Mouse (Mus musculus) heart, postnatal 0 days (tissue): ENCODE data around the gene Arhgdig. TPM values are rescaled to one million over a fixed set of nuclear protein-coding genes. Genes with fewer than 3 reads are reported as not detected.
"Not testable (repeated sequence)": the region's sequence is repeated elsewhere in the genome, so short reads cannot be mapped to it uniquely, and the experiment has no call there.

Experiments
- ATAC-seq: fragments of 200-750 bp; cut with Nextera tagmentation; 2 replicates; pipeline ENCODE4 v1.8.0; 2017; ENCODE audit warnings: low read depth, moderate number of reproducible peaks, moderate library complexity; ENCODE audit not compliant: insufficient read depth
- DNase-seq: peaks from one replicate; pipeline ENCODE4 v3.0.0-alpha.2; 2016; ENCODE audit warnings: low spot score
- H3K27ac ChIP-seq: fragments of 300-500 bp; sonication (generic); 2 replicates; pipeline ENCODE4 v1.5.1; 2014; ENCODE audit warnings: low read depth, mild to moderate bottlenecking
- H3K27me3 ChIP-seq: fragments of 300-500 bp; sonication (generic); 2 replicates; pipeline ENCODE4 v1.6.1; 2014; ENCODE audit warnings: low read length, mixed read lengths; ENCODE audit not compliant: control insufficient read depth, insufficient read depth
- H3K36me3 ChIP-seq: fragments of 300-500 bp; sonication (generic); replicated peaks from 2 replicates; pipeline ENCODE4 v1.6.1; 2014; ENCODE audit warnings: low read length, mixed read lengths; ENCODE audit not compliant: control insufficient read depth, insufficient read depth
- H3K4me1 ChIP-seq: fragments of 300-500 bp; sonication (generic); 2 replicates; pipeline ENCODE4 v1.6.1; 2014; ENCODE audit warnings: antibody characterized with exemption; ENCODE audit not compliant: control insufficient read depth, insufficient read depth
- H3K4me2 ChIP-seq: fragments of 300-500 bp; sonication (generic); 2 replicates; pipeline ENCODE4 v1.6.1; 2014; ENCODE audit warnings: low read depth, mild to moderate bottlenecking, low read length, moderate library complexity
- H3K4me3 ChIP-seq: fragments of 300-500 bp; sonication (generic); 2 replicates; pipeline ENCODE4 v1.5.1; 2014; ENCODE audit warnings: low read depth, low read length
- H3K9ac ChIP-seq: fragments of 300-500 bp; sonication (generic); replicated peaks from 2 replicates; pipeline ENCODE4 v1.6.1; 2014; ENCODE audit warnings: low read depth, low read length, mixed read lengths
- H3K9me3 ChIP-seq: fragments of 300-500 bp; sonication (generic); replicated peaks from 2 replicates; pipeline ENCODE4 v1.6.1; 2016; ENCODE audit warnings: low read length; ENCODE audit not compliant: control insufficient read depth
- CTCF ChIP-seq: IDR thresholded peaks from 2 replicates; pipeline ENCODE4 v1.5.1; 2016; ENCODE audit warnings: antibody characterized with exemption, control low read depth, low read depth
- EP300 ChIP-seq: IDR thresholded peaks from 2 replicates; pipeline ENCODE4 v1.6.1; 2016; ENCODE audit warnings: antibody characterized with exemption, low read depth
- WGBS: fragments of 180-500 bp; shearing (Covaris S2); extraction: QIAGEN DNeasy Blood & Tissue Kit; methylation state at CpG from one replicate; pipeline ENCODE4 v1.1.7; 2014; 5-methylcytosine and 5-hydroxymethylcytosine counted together
- polyA plus RNA-seq: library from polyadenylated mRNA; unstranded; fragments of >200 nt; fragmentation: Nextera tagmentation; extraction: Ambion mirVana; gene quantifications from 2 replicates; pipeline ENCODE4 v1.2.1, GENCODE M21; 2015
- total RNA-seq: library from RNA; depleted of rRNA; stranded (reverse); fragments of >200 nt; gene quantifications from 2 replicates; pipeline ENCODE4 v1.2.3, GENCODE M21; 2014; ENCODE audit warnings: low replicate concordance

Gene Arhgdig
- total and polyA plus RNA-seq, 2 experiments from 2014 or later = 1.4 to 1.9 TPM

DNA sequence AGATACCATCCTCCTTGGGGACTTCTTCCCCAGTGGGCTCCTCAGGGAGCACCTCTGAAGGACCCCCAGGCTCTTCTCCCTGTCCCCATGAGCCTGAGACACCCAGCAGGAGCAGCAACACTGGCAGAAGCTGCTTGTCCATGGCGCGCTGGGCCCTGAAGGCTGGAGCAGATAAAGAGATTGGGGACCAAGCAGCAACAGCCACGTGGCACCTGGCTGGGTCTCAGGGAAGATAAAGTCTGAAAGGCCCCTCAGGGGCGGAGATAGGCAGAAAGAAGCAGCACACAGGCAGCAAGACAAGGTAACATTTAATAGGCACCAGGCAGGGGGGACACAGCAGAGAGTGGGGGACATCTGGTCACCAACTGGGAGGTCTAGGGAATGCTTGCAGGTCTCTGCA, 8.7 kb downstream of the Arhgdig start, which contains the start of gene Pdia2:
Gene Pdia2, minus strand, starts transcription at position 196 of the 400 bp plus-strand sequence.
- Histone ChIP-seq H3K9ac (no peak within 1 kb of the TSS), H3K4me1 (peaks cover 14% of the 10 kb centered on the region), H3K36me3 (peaks cover 19% of the 10 kb centered on the region), H3K27me3 (peaks cover 41% of the 10 kb centered on the region), H3K4me2 (no peak within 1 kb of the TSS), H3K27ac (no peak within 1 kb of the TSS), H3K9me3 (no peaks in the 10 kb centered on the region), H3K4me3 (no peak within 1 kb of the TSS)
- WGBS = 44% methylated on average over 4 of the region's 4 CpGs
- TF ChIP-seq EP300 = no peak
- no peak for TF ChIP-seq CTCF
- DNase-seq (no peak), ATAC-seq (no peak)

DNA sequence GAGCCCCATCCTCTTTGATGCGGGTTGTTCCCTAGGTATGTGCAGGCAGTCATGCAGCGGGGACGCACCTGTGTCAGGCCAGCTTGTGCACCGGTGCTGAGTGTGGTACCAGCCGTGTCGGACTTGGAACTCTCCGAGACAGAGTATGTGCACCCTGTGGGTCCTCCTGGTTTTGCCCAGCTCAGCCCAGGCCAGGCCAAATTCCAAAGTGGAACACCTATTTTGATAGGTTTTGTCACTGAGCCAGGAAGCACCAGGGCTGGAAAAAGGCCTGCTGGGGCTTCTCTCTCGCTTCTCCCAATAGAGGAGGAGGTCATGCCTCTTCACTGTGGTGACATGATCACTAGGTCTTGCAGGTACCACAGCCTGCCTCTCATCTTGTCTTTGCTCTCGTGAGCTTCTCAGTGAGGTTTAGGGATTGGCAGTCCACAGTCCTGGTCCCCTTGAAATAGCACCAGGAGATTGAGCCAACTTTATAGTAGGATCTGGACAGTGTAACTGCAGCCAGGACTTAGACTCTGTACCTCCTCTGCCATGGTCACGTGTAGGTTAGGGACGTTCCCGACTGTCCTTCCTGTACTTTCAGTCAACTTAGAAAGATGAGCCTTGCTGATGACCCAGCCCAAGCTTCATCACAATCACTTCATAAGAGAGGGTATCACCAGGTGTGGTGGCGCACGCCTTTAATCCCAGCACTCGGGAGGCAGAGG, 14.9 kb downstream of the Arhgdig start:
- no peak overlapping the region for H3K27ac ChIP-seq
- WGBS = 95% methylated on average over 15 of the region's 15 CpGs
- H3K27me3 ChIP-seq = no peaks in the 10 kb centered on the region
- no peak overlapping the region for H3K4me2 ChIP-seq
- no peaks in the 10 kb centered on the region for H3K4me1 ChIP-seq
- no peaks in the 10 kb centered on the region for H3K9me3 ChIP-seq
- no peak for DNase-seq
- H3K9ac ChIP-seq = no peak overlapping the region
- peaks cover 78% of the 10 kb centered on the region for H3K36me3 ChIP-seq
- no peak for ATAC-seq
- H3K4me3 ChIP-seq = no peak overlapping the region
- no peak for TF ChIP-seq CTCF
- no peak for TF ChIP-seq EP300

DNA sequence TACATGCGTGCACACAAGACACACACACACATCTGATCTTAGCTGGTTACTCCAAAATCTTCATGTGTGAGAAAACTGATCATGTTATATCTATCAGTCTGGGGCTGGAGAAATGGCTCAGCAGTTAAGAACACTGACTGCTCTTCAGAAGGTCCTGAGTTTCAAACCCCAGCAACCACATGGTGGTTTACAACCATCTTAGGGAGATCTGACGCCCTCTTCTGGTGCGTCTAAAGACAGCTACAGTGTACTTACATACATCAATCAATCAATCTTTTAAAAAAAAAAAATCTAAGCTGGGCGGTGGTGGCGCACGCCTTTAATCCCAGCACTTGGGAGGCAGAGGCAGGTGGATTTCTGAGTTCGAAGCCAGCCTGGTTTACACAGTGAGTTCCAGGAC, 16.1 kb downstream of the Arhgdig start:
- H3K4me3 ChIP-seq, H3K27ac ChIP-seq, H3K4me1 ChIP-seq, H3K4me2 ChIP-seq, DNase-seq, H3K27me3 ChIP-seq, H3K9ac ChIP-seq, H3K9me3 ChIP-seq, ATAC-seq: not testable (repeated sequence)
- H3K36me3 ChIP-seq = peaks cover 86% of the 10 kb centered on the region
- 91% methylated on average over 7 of the region's 7 CpGs for WGBS

DNA sequence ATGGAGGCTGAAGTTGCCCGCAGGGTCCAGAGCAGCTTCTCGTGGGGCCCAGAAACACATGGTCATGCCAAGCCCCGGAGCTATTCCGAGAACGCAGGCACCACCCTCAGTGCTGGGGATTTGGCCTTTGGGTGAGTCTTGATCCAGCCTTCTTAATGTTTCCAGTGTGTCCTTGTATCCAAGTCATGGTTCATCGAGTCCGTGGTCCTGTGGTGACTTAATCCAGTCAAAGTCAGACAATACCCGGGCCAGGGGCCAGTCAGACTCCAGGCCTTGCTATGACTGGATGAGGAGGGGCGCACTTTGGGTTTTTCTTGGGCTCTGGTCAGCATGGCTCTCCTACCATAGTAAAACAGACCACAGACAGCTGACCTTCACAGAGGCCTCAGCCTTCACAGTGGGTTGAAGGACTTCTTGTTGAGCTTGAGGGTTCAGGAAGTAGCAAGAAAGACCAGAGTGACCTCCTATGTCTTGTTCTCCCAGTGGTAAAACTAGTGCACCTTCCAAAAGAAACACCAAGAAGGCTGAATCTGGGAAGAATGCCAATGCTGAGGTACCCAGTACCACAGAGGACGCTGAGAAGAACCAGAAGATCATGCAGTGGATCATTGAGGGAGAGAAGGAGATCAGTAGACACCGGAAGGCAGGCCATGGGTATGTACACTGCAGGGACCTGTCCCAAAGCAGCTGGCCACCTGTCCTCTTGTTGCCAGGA, 19.3 kb downstream of the Arhgdig start:
- Histone ChIP-seq H3K36me3 (peaks cover 89% of the 10 kb centered on the region), H3K4me3 (no peak overlapping the region), H3K4me1 (no peaks in the 10 kb centered on the region), H3K4me2 (no peak overlapping the region), H3K9ac (no peak overlapping the region), H3K9me3 (no peaks in the 10 kb centered on the region), H3K27ac (no peak overlapping the region), H3K27me3 (no peaks in the 10 kb centered on the region)
- WGBS = 88% methylated on average over 11 of the region's 11 CpGs
- no peak for DNase-seq
- ATAC-seq = no peak
- TF ChIP-seq EP300 (no peak), CTCF (no peak)

DNA sequence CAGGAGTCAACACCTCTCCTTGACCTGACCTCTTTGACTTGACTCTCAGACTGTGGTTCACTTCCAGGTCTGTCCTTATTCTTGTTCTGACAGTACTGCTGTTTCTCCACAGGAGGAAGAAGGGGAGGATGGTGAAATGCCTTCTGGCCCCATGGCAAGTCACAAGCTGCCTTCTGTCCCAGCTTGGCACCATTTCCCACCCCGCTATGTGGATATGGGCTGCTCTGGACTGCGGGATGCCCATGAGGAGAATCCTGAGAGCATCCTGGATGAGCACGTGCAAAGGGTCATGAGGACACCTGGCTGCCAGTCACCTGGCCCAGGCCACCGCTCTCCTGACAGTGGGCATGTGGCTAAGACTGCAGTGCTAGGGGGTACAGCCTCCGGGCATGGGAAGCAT, 20.0 kb downstream of the Arhgdig start:
- 94% methylated on average over 5 of the region's 5 CpGs for WGBS
- Histone ChIP-seq H3K36me3 (peaks cover 89% of the 10 kb centered on the region), H3K27me3 (no peaks in the 10 kb centered on the region), H3K4me3 (no peak overlapping the region), H3K4me2 (no peak overlapping the region), H3K9ac (no peak overlapping the region), H3K27ac (no peak overlapping the region), H3K9me3 (no peaks in the 10 kb centered on the region), H3K4me1 (no peaks in the 10 kb centered on the region)
- DNase-seq (no peak), ATAC-seq (no peak)
- TF ChIP-seq EP300 (no peak), CTCF (no peak)

DNA sequence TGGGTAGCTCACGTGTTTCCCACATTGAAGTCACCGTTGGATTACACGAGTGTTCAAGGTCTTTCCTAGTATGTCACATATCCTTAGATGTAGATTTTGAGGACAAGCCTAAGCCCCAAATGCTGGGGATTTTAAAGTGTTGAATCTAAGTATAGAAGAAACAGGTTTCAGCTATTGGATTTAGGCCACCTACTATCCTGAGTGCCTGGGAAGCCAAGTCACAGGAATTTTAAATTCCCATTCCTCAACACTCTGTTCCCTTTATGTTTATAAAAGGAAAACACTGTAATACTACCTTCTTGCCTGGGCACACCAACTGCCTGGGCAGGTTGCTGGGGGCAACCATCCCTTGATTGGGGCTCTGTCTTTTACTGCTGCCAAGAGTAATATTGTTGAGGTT, 26.4 kb downstream of the Arhgdig start:
- ATAC-seq (no peak), DNase-seq (no peak)

More for the DNA sequence above, 26.4 kb downstream of the Arhgdig start:
- WGBS = 99% methylated on average over 3 of the region's 3 CpGs
- Histone ChIP-seq H3K4me1 (no peaks in the 10 kb centered on the region), H3K36me3 (peaks cover 35% of the 10 kb centered on the region), H3K27ac (no peak overlapping the region), H3K9ac (no peak overlapping the region), H3K9me3 (no peaks in the 10 kb centered on the region), H3K4me3 (no peak overlapping the region), H3K4me2 (no peak overlapping the region), H3K27me3 (no peaks in the 10 kb centered on the region)
- TF ChIP-seq EP300 = no peak
- TF ChIP-seq CTCF = no peak
